Mouse (Mus musculus): ENCODE data around the gene Gm20388.

DNA sequence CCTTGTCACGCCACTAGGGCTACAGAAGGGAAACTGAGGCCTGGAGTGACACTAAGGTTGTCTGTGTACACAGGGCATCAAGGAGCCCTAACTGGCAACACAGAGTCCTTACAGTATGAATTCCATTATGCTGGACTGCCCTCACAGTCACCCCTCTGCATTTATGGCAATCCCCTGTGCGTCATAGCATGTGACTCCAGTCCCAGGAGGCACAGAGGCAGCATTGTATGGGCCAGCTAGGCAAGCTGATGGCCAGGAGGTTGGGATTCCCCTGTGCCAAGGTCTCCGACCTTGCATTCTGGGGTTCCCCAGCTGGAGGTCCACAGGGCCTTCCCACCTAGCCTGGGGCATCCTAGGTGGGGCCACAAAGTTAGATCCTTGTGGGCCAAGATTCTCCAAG is 2300.9 kb downstream of the Gm20388 start:
- no peak for TF ChIP-seq CTCF (IDR thresholded peaks at IDR 0.05; ENCODE audit: low read depth)
- TF ChIP-seq EP300 (IDR thresholded peaks at IDR 0.05; ENCODE audit: low read depth) = no peak

Data from liver, embryonic 14.5 days (tissue).